Mouse (Mus musculus): ENCODE measurements around the gene Arl4c. TPM values are rescaled to one million over a fixed set of nuclear protein-coding genes. Genes with fewer than 3 reads are reported as not detected.

The Arl4c gene
- polyA plus RNA-seq, 1 experiment from 2014 or later, result 9.4 TPM

- no peak for DNase-seq (ENCODE audit: low spot score)
- Histone ChIP-seq H3K4me1 (peaks cover 39% of the 10 kb centered on the region), H3K9me3 (replicated peaks) (no peaks in the 10 kb centered on the region), H3K27me3 (ENCODE audit: low read depth, poor library complexity, severe bottlenecking) (peaks cover 9% of the 10 kb centered on the region; the same call in 1 of the 2 replicates), H3K36me3 (peaks cover 7% of the 10 kb centered on the region), H3K4me3 (peak overlapping the region; percentile 91), H3K27ac (no peak overlapping the region)
- 37% methylated on average over 5 of the region's 5 CpGs for WGBS
Observed at GRCm38 (mm10) chr1:88698926-88699325, 3.1 kb downstream of the Arl4c start.

- 93% methylated on average over 6 of the region's 6 CpGs for WGBS
- H3K9me3 ChIP-seq (replicated peaks), result no peaks in the 10 kb centered on the region
- no peak overlapping the region for H3K27ac ChIP-seq
- H3K27me3 ChIP-seq (ENCODE audit: low read depth, poor library complexity, severe bottlenecking), result peaks cover 5% of the 10 kb centered on the region; the same call in 1 of the 2 replicates
- peaks cover 39% of the 10 kb centered on the region for H3K4me1 ChIP-seq
- DNase-seq (ENCODE audit: low spot score), result no peak
- H3K36me3 ChIP-seq, result peaks cover 7% of the 10 kb centered on the region
- H3K4me3 ChIP-seq, result no peak overlapping the region
Observed at GRCm38 (mm10) chr1:88698131-88698530, 3.9 kb downstream of the Arl4c start.

GRCm38 (mm10) chr1:88696408-88696807 is 5.6 kb downstream of the Arl4c start:
- no peak overlapping the region for H3K27ac ChIP-seq
- no peaks in the 10 kb centered on the region for H3K27me3 ChIP-seq (ENCODE audit: low read depth, poor library complexity, severe bottlenecking)
- WGBS, result 84% methylated on average over 4 of the region's 4 CpGs
- H3K36me3 ChIP-seq, result peaks cover 7% of the 10 kb centered on the region
- peaks cover 25% of the 10 kb centered on the region for H3K4me1 ChIP-seq
- H3K9me3 ChIP-seq (replicated peaks), result no peaks in the 10 kb centered on the region
- DNase-seq (ENCODE audit: low spot score), result no peak
- no peak overlapping the region for H3K4me3 ChIP-seq

- no peak overlapping the region for H3K27ac ChIP-seq
- peaks cover 7% of the 10 kb centered on the region for H3K36me3 ChIP-seq
- no peaks in the 10 kb centered on the region for H3K9me3 ChIP-seq (replicated peaks)
- H3K4me1 ChIP-seq, result peaks cover 12% of the 10 kb centered on the region
- WGBS, result 93% methylated on average over 10 of the region's 10 CpGs
- H3K27me3 ChIP-seq (ENCODE audit: low read depth, poor library complexity, severe bottlenecking), result no peaks in the 10 kb centered on the region
- no peak overlapping the region for H3K4me3 ChIP-seq
- no peak for DNase-seq (ENCODE audit: low spot score)
Observed at GRCm38 (mm10) chr1:88694353-88694752, 7.7 kb downstream of the Arl4c start.

- no peak overlapping the region for H3K27ac ChIP-seq
- H3K4me3 ChIP-seq, result no peak overlapping the region
- H3K9me3 ChIP-seq (replicated peaks), result no peaks in the 10 kb centered on the region
- WGBS, result 85% methylated on average over 2 of the region's 2 CpGs
- no peaks in the 10 kb centered on the region for H3K27me3 ChIP-seq (ENCODE audit: low read depth, poor library complexity, severe bottlenecking)
- H3K4me1 ChIP-seq, result peaks cover 6% of the 10 kb centered on the region; the same call in 1 of the 2 replicates
- no peak for DNase-seq (ENCODE audit: low spot score)
- peaks cover under 1% of the 10 kb centered on the region for H3K36me3 ChIP-seq
Observed at GRCm38 (mm10) chr1:88692293-88692827, 9.7 kb downstream of the Arl4c start.

- 92% methylated on average over 6 of the region's 6 CpGs for WGBS
- Histone ChIP-seq H3K27me3 (ENCODE audit: low read depth, poor library complexity, severe bottlenecking) (no peaks in the 10 kb centered on the region), H3K36me3 (no peaks in the 10 kb centered on the region), H3K4me3 (no peak overlapping the region), H3K27ac (no peak overlapping the region), H3K9me3 (replicated peaks) (no peaks in the 10 kb centered on the region), H3K4me1 (peaks cover 6% of the 10 kb centered on the region; the same call in 1 of the 2 replicates)
- DNase-seq (ENCODE audit: low spot score), result no peak
Observed at GRCm38 (mm10) chr1:88690601-88691000, 11.4 kb downstream of the Arl4c start.

- Histone ChIP-seq H3K4me3 (no peak overlapping the region), H3K27me3 (ENCODE audit: low read depth, poor library complexity, severe bottlenecking) (no peaks in the 10 kb centered on the region), H3K27ac (no peak overlapping the region), H3K9me3 (replicated peaks) (no peaks in the 10 kb centered on the region), H3K36me3 (no peaks in the 10 kb centered on the region), H3K4me1 (no peaks in the 10 kb centered on the region)
- 85% methylated on average over 1 of the region's 1 CpGs for WGBS
- DNase-seq (ENCODE audit: low spot score), result no peak
Observed at GRCm38 (mm10) chr1:88684765-88685164, 17.3 kb downstream of the Arl4c start.

GRCm38 (mm10) chr1:88681596-88681995 is 20.4 kb downstream of the Arl4c start:
- H3K36me3 ChIP-seq, result no peaks in the 10 kb centered on the region
- H3K4me1 ChIP-seq, result 0 out of 2 replicates have a peak, but pooled peaks cover 3% of the 10 kb centered on the region
- 94% methylated on average over 4 of the region's 4 CpGs for WGBS
- H3K27ac ChIP-seq, result no peak overlapping the region
- no peaks in the 10 kb centered on the region for H3K27me3 ChIP-seq (ENCODE audit: low read depth, poor library complexity, severe bottlenecking)
- DNase-seq (ENCODE audit: low spot score), result no peak
- no peaks in the 10 kb centered on the region for H3K9me3 ChIP-seq (replicated peaks)
- H3K4me3 ChIP-seq, result no peak overlapping the region

- H3K27me3 ChIP-seq (ENCODE audit: low read depth, poor library complexity, severe bottlenecking), result no peaks in the 10 kb centered on the region
- H3K4me1 ChIP-seq, result 0 out of 2 replicates have a peak, but pooled peaks cover 3% of the 10 kb centered on the region
- 81% methylated on average over 3 of the region's 3 CpGs for WGBS
- H3K36me3 ChIP-seq, result no peaks in the 10 kb centered on the region
- H3K9me3 ChIP-seq (replicated peaks), result no peaks in the 10 kb centered on the region
- no peak for DNase-seq (ENCODE audit: low spot score)
- H3K4me3 ChIP-seq, result no peak overlapping the region
- no peak overlapping the region for H3K27ac ChIP-seq
Observed at GRCm38 (mm10) chr1:88680804-88681203, 21.2 kb downstream of the Arl4c start.

- WGBS, result 68% methylated on average over 3 of the region's 3 CpGs
- H3K4me3 ChIP-seq, result no peak overlapping the region
- H3K36me3 ChIP-seq, result no peaks in the 10 kb centered on the region
- H3K27me3 ChIP-seq (ENCODE audit: low read depth, poor library complexity, severe bottlenecking), result no peaks in the 10 kb centered on the region
- DNase-seq (ENCODE audit: low spot score), result no peak
- H3K4me1 ChIP-seq, result 0 out of 2 replicates have a peak, but pooled peaks cover 3% of the 10 kb centered on the region
- no peak overlapping the region for H3K27ac ChIP-seq
- H3K9me3 ChIP-seq (replicated peaks), result no peaks in the 10 kb centered on the region
Observed at GRCm38 (mm10) chr1:88678231-88678739, 23.7 kb downstream of the Arl4c start.

GRCm38 (mm10) chr1:88670807-88671206 is 31.2 kb downstream of the Arl4c start:
- H3K4me1 ChIP-seq, result peaks cover 19% of the 10 kb centered on the region
- H3K4me3 ChIP-seq, result no peak overlapping the region
- no peaks in the 10 kb centered on the region for H3K36me3 ChIP-seq
- no peak for DNase-seq (ENCODE audit: low spot score)
- no peaks in the 10 kb centered on the region for H3K9me3 ChIP-seq (replicated peaks)
- H3K27ac ChIP-seq, result no peak overlapping the region
- WGBS, result 63% methylated on average over 4 of the region's 4 CpGs
- H3K27me3 ChIP-seq (ENCODE audit: low read depth, poor library complexity, severe bottlenecking), result peaks cover 6% of the 10 kb centered on the region; the same call in 1 of the 2 replicates

- Histone ChIP-seq H3K4me1 (peaks cover 19% of the 10 kb centered on the region), H3K36me3 (no peaks in the 10 kb centered on the region), H3K4me3 (0 out of 2 replicates have a peak overlapping the region, but pooled peaks have one; percentile 1), H3K9me3 (replicated peaks) (no peaks in the 10 kb centered on the region), H3K27ac (no peak overlapping the region), H3K27me3 (ENCODE audit: low read depth, poor library complexity, severe bottlenecking) (peaks cover 6% of the 10 kb centered on the region; the same call in 1 of the 2 replicates)
- DNase-seq (ENCODE audit: low spot score), result no peak
- 22% methylated on average over 14 of the region's 14 CpGs for WGBS
Observed at GRCm38 (mm10) chr1:88668846-88669810, 32.9 kb downstream of the Arl4c start.

- H3K9me3 ChIP-seq (replicated peaks), result no peaks in the 10 kb centered on the region
- DNase-seq (ENCODE audit: low spot score), result no peak
- 5% methylated on average over 7 of the region's 7 CpGs for WGBS
- 0 out of 2 replicates have a peak overlapping the region, but pooled peaks have one; percentile 1 for H3K4me3 ChIP-seq
- H3K36me3 ChIP-seq, result no peaks in the 10 kb centered on the region
- H3K4me1 ChIP-seq, result peaks cover 19% of the 10 kb centered on the region
- H3K27ac ChIP-seq, result no peak overlapping the region
- H3K27me3 ChIP-seq (ENCODE audit: low read depth, poor library complexity, severe bottlenecking), result peaks cover 6% of the 10 kb centered on the region; the same call in 1 of the 2 replicates
Observed at GRCm38 (mm10) chr1:88668353-88668752, 33.7 kb downstream of the Arl4c start.

Measured in limb, embryonic 10.5 days (tissue).